16 mouse cellular contexts compared by ENCODE assay signal in the genomic region with DNA sequence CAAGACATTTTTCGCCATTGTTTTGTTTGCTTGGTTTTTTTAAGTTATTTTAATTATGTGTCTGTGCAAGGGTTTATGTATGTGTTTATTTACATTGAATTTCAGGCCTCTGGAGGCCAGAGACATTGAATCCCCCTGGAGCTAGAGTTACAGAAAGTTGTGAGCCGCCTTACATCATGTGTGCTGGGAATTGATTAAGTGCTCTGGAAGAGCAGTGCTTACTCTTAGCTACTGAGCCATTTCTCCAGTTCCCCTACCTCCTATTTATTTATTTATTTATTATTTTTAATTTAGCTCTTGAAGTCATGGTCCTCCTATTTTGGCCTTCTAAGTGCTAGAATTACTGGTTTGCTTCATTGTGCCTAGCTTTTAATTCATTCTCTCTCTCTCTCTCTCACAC.
"Had no signal": no experiment of that assay in that cellular context is flagged by ENCODE, and none has a peak within 500 bp of the region (broad histone marks: within the 10 kb centered on the region; RNA-seq: fewer than 3 reads in every experiment).

No protein-coding gene starts in this region.

- H3K27ac ChIP-seq: neural tube, embryonic 13.5 days; neural tube, embryonic 15.5 days; stomach, embryonic 15.5 days; stomach, postnatal 0 days had no signal

- H3K4me3 ChIP-seq: neural tube, embryonic 13.5 days; neural tube, embryonic 15.5 days; stomach, embryonic 15.5 days had no signal

- DNase-seq: retina, postnatal 1 day; right cerebral cortex, adult 18-20 months; right cerebral cortex, postnatal 14 days; right cerebral cortex, postnatal 25 days; right cerebral cortex, postnatal 4 days; spleen, adult 18-20 months; thymus, adult 18-20 months; thymus, adult 2 months; thymus, postnatal 14 days; thymus, postnatal 25 days; thymus, postnatal 36 days; thymus, postnatal 4 days had no signal

- H3K4me1 ChIP-seq: neural tube, embryonic 13.5 days; neural tube, embryonic 15.5 days; stomach, embryonic 15.5 days had no signal

- H3K9ac ChIP-seq: neural tube, embryonic 13.5 days; neural tube, embryonic 15.5 days; stomach, embryonic 15.5 days had no signal

- H3K27me3 ChIP-seq: neural tube, embryonic 13.5 days; neural tube, embryonic 15.5 days; stomach, embryonic 15.5 days had no signal

- H3K4me2 ChIP-seq: neural tube, embryonic 13.5 days; neural tube, embryonic 15.5 days; stomach, embryonic 15.5 days had no signal

- H3K9me3 ChIP-seq: neural tube, embryonic 13.5 days; neural tube, embryonic 15.5 days; stomach, embryonic 15.5 days had no signal
